Mouse (Mus musculus) hindbrain, embryonic 10.5 days (tissue): ENCODE measurements at regions not wholly inside any gene's neighbourhood (a gene's known extent, or its start where the extent isn't known, plus 50 kb on each side); places are given as distances from the start of the nearest gene placed in this dataset.

ENCODE experiments used
- DNase-seq: peaks from one replicate; pipeline ENCODE4 v3.0.0-alpha.2; 2017; ENCODE audit warnings: low spot score
- H3K27ac ChIP-seq: fragments of 300-500 bp; sonication (generic); 2 replicates; pipeline ENCODE4 v1.5.1; 2016; ENCODE audit warnings: mild to moderate bottlenecking, moderate library complexity
- H3K27me3 ChIP-seq: fragments of 300-500 bp; sonication (generic); 2 replicates; pipeline ENCODE4 v1.6.1; 2016; ENCODE audit warnings: mild to moderate bottlenecking; ENCODE audit not compliant: poor library complexity, insufficient read depth, severe bottlenecking
- H3K36me3 ChIP-seq: fragments of 300-500 bp; sonication (generic); 2 replicates; pipeline ENCODE4 v1.6.1; 2016; ENCODE audit warnings: mild to moderate bottlenecking, moderate library complexity
- H3K4me1 ChIP-seq: fragments of 300-500 bp; sonication (generic); replicated peaks from 2 replicates; pipeline ENCODE4 v1.6.1; 2016; ENCODE audit warnings: mild to moderate bottlenecking
- H3K4me3 ChIP-seq: fragments of 300-500 bp; sonication (generic); 2 replicates; pipeline ENCODE4 v1.5.1; 2016; ENCODE audit warnings: mild to moderate bottlenecking, moderate library complexity
- H3K9me3 ChIP-seq: fragments of 300-500 bp; sonication (generic); 2 replicates; pipeline ENCODE4 v1.6.1; 2016; ENCODE audit warnings: mild to moderate bottlenecking, moderate library complexity
- WGBS: fragments of 180-500 bp; shearing (Covaris S2); methylation state at CpG from one replicate; pipeline ENCODE4 v1.1.7; 2016; 5-methylcytosine and 5-hydroxymethylcytosine counted together

- DNase-seq: no peak
- no peaks in the 10 kb centered on the region for H3K27me3 ChIP-seq
- no peak overlapping the region for H3K27ac ChIP-seq
- 0 out of 2 replicates have a peak, but pooled peaks cover 2% of the 10 kb centered on the region for H3K9me3 ChIP-seq
- H3K4me3 ChIP-seq: no peak overlapping the region
- whole genome bisulfite sequencing: 87% methylated on average over 3 of the region's 3 CpGs
- no peaks in the 10 kb centered on the region for H3K36me3 ChIP-seq
- H3K4me1 ChIP-seq: no peaks in the 10 kb centered on the region
Measured at GRCm38 (mm10) chr7:75923951-75924467, 75.9 kb downstream of the Klhl25 start.

- Histone ChIP-seq H3K27me3 (no peaks in the 10 kb centered on the region), H3K4me1 (no peaks in the 10 kb centered on the region), H3K9me3 (peaks cover 5% of the 10 kb centered on the region; the same call in 1 of the 2 replicates), H3K27ac (no peak overlapping the region), H3K4me3 (no peak overlapping the region), H3K36me3 (no peaks in the 10 kb centered on the region)
- WGBS: 46% methylated on average over 4 of the region's 4 CpGs
- DNase-seq: peak; percentile 13
Measured at GRCm38 (mm10) chr7:75927537-75927936, 79.4 kb downstream of the Klhl25 start.

- Histone ChIP-seq H3K27me3 (no peaks in the 10 kb centered on the region), H3K27ac (peak overlapping the region; percentile 53), H3K9me3 (no peaks in the 10 kb centered on the region), H3K4me3 (no peak overlapping the region), H3K36me3 (no peaks in the 10 kb centered on the region), H3K4me1 (peaks cover 11% of the 10 kb centered on the region)
- DNase-seq: peak; percentile 4
- WGBS: 25% methylated on average over 3 of the region's 3 CpGs
Measured at GRCm38 (mm10) chr7:75943844-75944243, 95.7 kb downstream of the Klhl25 start.

GRCm38 (mm10) chr7:75955671-75956070 is 107.6 kb downstream of the Klhl25 start:
- Histone ChIP-seq H3K27me3 (no peaks in the 10 kb centered on the region), H3K4me1 (no peaks in the 10 kb centered on the region), H3K9me3 (no peaks in the 10 kb centered on the region), H3K27ac (no peak overlapping the region), H3K36me3 (no peaks in the 10 kb centered on the region), H3K4me3 (no peak overlapping the region)
- WGBS: 72% methylated on average over 9 of the region's 9 CpGs
- peak; percentile 9 for DNase-seq

- no peak overlapping the region for H3K4me3 ChIP-seq
- WGBS: 94% methylated on average over 5 of the region's 5 CpGs
- H3K4me1 ChIP-seq: no peaks in the 10 kb centered on the region
- H3K27me3 ChIP-seq: no peaks in the 10 kb centered on the region
- H3K36me3 ChIP-seq: no peaks in the 10 kb centered on the region
- H3K27ac ChIP-seq: no peak overlapping the region
- no peaks in the 10 kb centered on the region for H3K9me3 ChIP-seq
- no peak for DNase-seq
Measured at GRCm38 (mm10) chr7:75957366-75957765, 109.3 kb downstream of the Klhl25 start.

GRCm38 (mm10) chr7:75959903-75960620 is 112.0 kb downstream of the Klhl25 start:
- no peaks in the 10 kb centered on the region for H3K27me3 ChIP-seq
- no peak overlapping the region for H3K27ac ChIP-seq
- no peaks in the 10 kb centered on the region for H3K36me3 ChIP-seq
- WGBS: 87% methylated on average over 14 of the region's 14 CpGs
- no peak for DNase-seq
- H3K4me3 ChIP-seq: no peak overlapping the region
- H3K4me1 ChIP-seq: no peaks in the 10 kb centered on the region
- H3K9me3 ChIP-seq: no peaks in the 10 kb centered on the region

GRCm38 (mm10) chr7:75968177-75968576 is 120.1 kb downstream of the Klhl25 start:
- no peak overlapping the region for H3K4me3 ChIP-seq
- no peak for DNase-seq
- WGBS: 90% methylated on average over 5 of the region's 5 CpGs

GRCm38 (mm10) chr7:75970914-75971313 is 122.8 kb downstream of the Klhl25 start:
- Histone ChIP-seq H3K27ac (no peak overlapping the region), H3K27me3 (no peaks in the 10 kb centered on the region), H3K4me1 (no peaks in the 10 kb centered on the region), H3K4me3 (no peak overlapping the region), H3K9me3 (no peaks in the 10 kb centered on the region), H3K36me3 (no peaks in the 10 kb centered on the region)
- 84% methylated on average over 7 of the region's 7 CpGs for WGBS
- DNase-seq: no peak

More at GRCm38 (mm10) chr7:75968177-75968576, 120.1 kb downstream of the Klhl25 start:
- H3K27me3 ChIP-seq: no peaks in the 10 kb centered on the region
- H3K27ac ChIP-seq: no peak overlapping the region
- H3K36me3 ChIP-seq: no peaks in the 10 kb centered on the region
- no peaks in the 10 kb centered on the region for H3K4me1 ChIP-seq
- H3K9me3 ChIP-seq: no peaks in the 10 kb centered on the region

- WGBS: 82% methylated on average over 3 of the region's 3 CpGs
- Histone ChIP-seq H3K4me3 (no peak overlapping the region), H3K9me3 (no peaks in the 10 kb centered on the region), H3K27me3 (no peaks in the 10 kb centered on the region), H3K36me3 (no peaks in the 10 kb centered on the region), H3K4me1 (no peaks in the 10 kb centered on the region), H3K27ac (no peak overlapping the region)
- DNase-seq: no peak
Measured at GRCm38 (mm10) chr7:75971706-75972105, 123.6 kb downstream of the Klhl25 start.

- 66% methylated on average over 5 of the region's 5 CpGs for WGBS
- H3K27me3 ChIP-seq: peaks cover 4% of the 10 kb centered on the region; the same call in 1 of the 2 replicates
- no peak overlapping the region for H3K27ac ChIP-seq
Measured at GRCm38 (mm10) chr7:75981560-75981959, 133.4 kb downstream of the Klhl25 start.

GRCm38 (mm10) chr7:75983029-75983808 is 135.1 kb downstream of the Klhl25 start:
- WGBS: 22% methylated on average over 23 of the region's 23 CpGs
- peak overlapping the region; percentile 74; the same call in 1 of the 2 replicates for H3K27ac ChIP-seq
- H3K4me3 ChIP-seq: peak overlapping the region; percentile 39
- H3K9me3 ChIP-seq: 0 out of 2 replicates have a peak, but pooled peaks cover 4% of the 10 kb centered on the region
- H3K4me1 ChIP-seq: peaks cover 16% of the 10 kb centered on the region
- DNase-seq: peak; percentile 62
- H3K27me3 ChIP-seq: peaks cover 4% of the 10 kb centered on the region; the same call in 1 of the 2 replicates
- H3K36me3 ChIP-seq: no peaks in the 10 kb centered on the region

More at GRCm38 (mm10) chr7:75981560-75981959, 133.4 kb downstream of the Klhl25 start:
- no peak overlapping the region for H3K4me3 ChIP-seq
- no peaks in the 10 kb centered on the region for H3K36me3 ChIP-seq
- DNase-seq: no peak
- peaks cover 16% of the 10 kb centered on the region for H3K4me1 ChIP-seq
- 0 out of 2 replicates have a peak, but pooled peaks cover 4% of the 10 kb centered on the region for H3K9me3 ChIP-seq

- Histone ChIP-seq H3K4me3 (peak overlapping the region; percentile 39), H3K27ac (peak overlapping the region; percentile 74; the same call in 1 of the 2 replicates)
- DNase-seq: no peak
Measured at GRCm38 (mm10) chr7:75983809-75984171, 135.7 kb downstream of the Klhl25 start.

GRCm38 (mm10) chr7:75998853-75999252 is 150.7 kb downstream of the Klhl25 start:
- Histone ChIP-seq H3K4me1 (peaks cover 5% of the 10 kb centered on the region), H3K27me3 (no peaks in the 10 kb centered on the region), H3K4me3 (no peak overlapping the region), H3K36me3 (no peaks in the 10 kb centered on the region), H3K27ac (peak overlapping the region; percentile 50), H3K9me3 (no peaks in the 10 kb centered on the region)
- WGBS: 33% methylated on average over 5 of the region's 5 CpGs
- DNase-seq: peak; percentile 15

More at GRCm38 (mm10) chr7:75983809-75984171, 135.7 kb downstream of the Klhl25 start:
- no peaks in the 10 kb centered on the region for H3K36me3 ChIP-seq
- 44% methylated on average over 7 of the region's 7 CpGs for WGBS
- H3K27me3 ChIP-seq: peaks cover 4% of the 10 kb centered on the region; the same call in 1 of the 2 replicates
- H3K9me3 ChIP-seq: 0 out of 2 replicates have a peak, but pooled peaks cover 4% of the 10 kb centered on the region
- H3K4me1 ChIP-seq: peaks cover 16% of the 10 kb centered on the region
